Mouse (Mus musculus) thymus, adult 2 months (tissue): Measurements from ENCODE around the gene Klhdc8a. TPM values are rescaled to one million over a fixed set of nuclear protein-coding genes. Genes with fewer than 3 reads are reported as not detected.

Source experiments
- DNase-seq: peaks from one replicate; pipeline ENCODE4 v3.0.0; 2021
- H3K27ac ChIP-seq: fragments of 200-500 bp; 2 replicates; pipeline ENCODE4 v1.5.1; 2012; ENCODE audit warnings: low read length, control low read depth; ENCODE audit not compliant: control insufficient read depth, insufficient read depth
- H3K27me3 ChIP-seq: fragments of 200-500 bp; 2 replicates; pipeline ENCODE4 v1.6.1; 2012; ENCODE audit warnings: mild to moderate bottlenecking, low read length, moderate library complexity, mixed read lengths; ENCODE audit not compliant: control insufficient read depth, insufficient read depth
- H3K36me3 ChIP-seq: fragments of 200-500 bp; 2 replicates; pipeline ENCODE4 v1.6.1; 2012; ENCODE audit warnings: mild to moderate bottlenecking, low read length, moderate library complexity; ENCODE audit not compliant: control insufficient read depth, insufficient read depth
- H3K4me1 ChIP-seq: fragments of 200-500 bp; replicated peaks from 2 replicates; pipeline ENCODE4 v1.6.1; 2012; ENCODE audit warnings: low read length; ENCODE audit not compliant: control insufficient read depth, insufficient read depth
- H3K4me3 ChIP-seq: fragments of 200-500 bp; 2 replicates; pipeline ENCODE4 v1.5.1; 2012; ENCODE audit warnings: mild to moderate bottlenecking, low read length, control low read depth, moderate library complexity; ENCODE audit not compliant: control insufficient read depth, insufficient read depth
- CTCF ChIP-seq: fragments of 200-500 bp; IDR thresholded peaks from 2 replicates; pipeline ENCODE4 v1.5.1; 2012; ENCODE audit warnings: mild to moderate bottlenecking, control low read depth, low read length, moderate library complexity, borderline replicate concordance; ENCODE audit not compliant: control insufficient read depth, poor library complexity, insufficient read depth; ENCODE audit errors: extremely low read depth
- POLR2A ChIP-seq: fragments of 200-500 bp; IDR thresholded peaks from 2 replicates; pipeline ENCODE4 v1.6.1; 2012; ENCODE audit warnings: mild to moderate bottlenecking, low read length, control low read depth, moderate library complexity; ENCODE audit not compliant: control insufficient read depth, poor library complexity, insufficient read depth; ENCODE audit errors: extremely low read depth
- WGBS: fragments of 180-500 bp; shearing (Covaris S2); methylation state at CpG from one replicate; pipeline ENCODE4 v1.1.7; 2018; 5-methylcytosine and 5-hydroxymethylcytosine counted together
- polyA plus RNA-seq: library from polyadenylated mRNA; depleted of rRNA; stranded (reverse); fragments of >200 nt; gene quantifications from 2 replicates; pipeline ENCODE4 v1.2.3, GENCODE M21; 2012

The Klhdc8a gene
- polyA plus RNA-seq, 1 experiment, result 6.6 TPM

- Histone ChIP-seq H3K4me1 (no peaks in the 10 kb centered on the region), H3K27me3 (no peaks in the 10 kb centered on the region), H3K27ac (no peak overlapping the region), H3K36me3 (no peaks in the 10 kb centered on the region), H3K4me3 (no peak overlapping the region)
- no peak for TF ChIP-seq CTCF
- no peak for TF ChIP-seq POLR2A
- WGBS, result 89% methylated on average over 11 of the region's 11 CpGs
- DNase-seq, result no peak
These were observed 10.4 kb upstream of the Klhdc8a start for GRCm38 (mm10) chr1:132287991-132288451.

- Histone ChIP-seq H3K36me3 (no peaks in the 10 kb centered on the region), H3K27me3 (no peaks in the 10 kb centered on the region), H3K4me3 (no peak overlapping the region), H3K4me1 (no peaks in the 10 kb centered on the region), H3K27ac (no peak overlapping the region)
- 92% methylated on average over 6 of the region's 6 CpGs for WGBS
- no peak for TF ChIP-seq CTCF
- TF ChIP-seq POLR2A, result no peak
- no peak for DNase-seq
These were observed 8.5 kb upstream of the Klhdc8a start for GRCm38 (mm10) chr1:132289965-132290364.

- DNase-seq, result no peak
- Histone ChIP-seq H3K4me1 (no peaks in the 10 kb centered on the region), H3K27me3 (no peaks in the 10 kb centered on the region), H3K27ac (no peak overlapping the region), H3K4me3 (no peak overlapping the region), H3K36me3 (no peaks in the 10 kb centered on the region)
- TF ChIP-seq POLR2A (no peak), CTCF (no peak)
- 95% methylated on average over 11 of the region's 11 CpGs for WGBS
These were observed 7.3 kb upstream of the Klhdc8a start for GRCm38 (mm10) chr1:132290921-132291675.

- no peak for DNase-seq
- Histone ChIP-seq H3K27ac (no peak overlapping the region), H3K4me3 (no peak overlapping the region), H3K4me1 (no peaks in the 10 kb centered on the region), H3K36me3 (no peaks in the 10 kb centered on the region), H3K27me3 (no peaks in the 10 kb centered on the region)
- no peak for TF ChIP-seq POLR2A
- TF ChIP-seq CTCF, result no peak
- WGBS, result 90% methylated on average over 4 of the region's 4 CpGs
These were observed 6.7 kb upstream of the Klhdc8a start for GRCm38 (mm10) chr1:132291706-132292105.

GRCm38 (mm10) chr1:132292318-132293129, 5.9 kb upstream of the Klhdc8a start:
- 50% methylated on average over 21 of the region's 21 CpGs for WGBS
- Histone ChIP-seq H3K27me3 (no peaks in the 10 kb centered on the region; the same call in 1 of the 2 replicates), H3K36me3 (no peaks in the 10 kb centered on the region), H3K27ac (no peak overlapping the region), H3K4me3 (no peak overlapping the region), H3K4me1 (no peaks in the 10 kb centered on the region)
- TF ChIP-seq CTCF (no peak), POLR2A (no peak)
- no peak for DNase-seq

DNA sequence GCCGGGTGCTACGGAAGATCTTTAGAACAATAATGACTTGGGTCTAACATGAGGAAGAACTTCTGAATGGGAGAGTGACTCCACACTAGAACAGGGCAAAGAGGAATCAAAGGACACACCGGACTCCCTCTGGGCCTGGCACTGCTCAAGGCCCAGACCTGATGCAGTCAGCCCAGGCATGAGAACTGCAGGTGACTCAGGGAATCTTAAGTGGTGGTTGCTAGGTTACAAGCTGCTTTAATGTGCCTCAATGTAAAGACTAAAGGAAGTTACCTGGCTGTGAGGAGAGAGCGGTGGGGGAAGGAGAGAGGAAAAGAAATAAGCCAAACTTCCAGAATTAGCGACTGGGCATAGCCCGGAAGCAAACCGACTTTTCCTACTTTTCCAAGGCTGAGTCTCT, 2.9 kb upstream of the Klhdc8a start:
- H3K27ac ChIP-seq, result no peak overlapping the region
- DNase-seq, result no peak
- peaks cover 5% of the 10 kb centered on the region; the same call in 1 of the 2 replicates for H3K27me3 ChIP-seq

More for the DNA sequence above, 2.9 kb upstream of the Klhdc8a start:
- Histone ChIP-seq H3K36me3 (no peaks in the 10 kb centered on the region), H3K4me1 (no peaks in the 10 kb centered on the region), H3K4me3 (no peak overlapping the region)
- 93% methylated on average over 7 of the region's 7 CpGs for WGBS
- TF ChIP-seq POLR2A (no peak), CTCF (no peak)
